Mouse (Mus musculus) testis, adult 2 months (tissue): ENCODE data around the gene Fam131c.

Experiments used
- CTCF ChIP-seq: fragments of 200-500 bp; IDR thresholded peaks from 2 replicates; pipeline ENCODE4 v1.5.1; 2012; ENCODE audit warnings: low read depth, mild to moderate bottlenecking, inconsistent platforms, low read length, moderate library complexity; ENCODE audit not compliant: control insufficient read depth, insufficient read depth, insufficient replicate concordance
- POLR2A ChIP-seq: fragments of 200-500 bp; IDR thresholded peaks from 2 replicates; pipeline ENCODE4 v1.6.1; 2012; ENCODE audit warnings: low read depth, mild to moderate bottlenecking, inconsistent platforms, low read length, moderate library complexity; ENCODE audit not compliant: control insufficient read depth

DNA sequence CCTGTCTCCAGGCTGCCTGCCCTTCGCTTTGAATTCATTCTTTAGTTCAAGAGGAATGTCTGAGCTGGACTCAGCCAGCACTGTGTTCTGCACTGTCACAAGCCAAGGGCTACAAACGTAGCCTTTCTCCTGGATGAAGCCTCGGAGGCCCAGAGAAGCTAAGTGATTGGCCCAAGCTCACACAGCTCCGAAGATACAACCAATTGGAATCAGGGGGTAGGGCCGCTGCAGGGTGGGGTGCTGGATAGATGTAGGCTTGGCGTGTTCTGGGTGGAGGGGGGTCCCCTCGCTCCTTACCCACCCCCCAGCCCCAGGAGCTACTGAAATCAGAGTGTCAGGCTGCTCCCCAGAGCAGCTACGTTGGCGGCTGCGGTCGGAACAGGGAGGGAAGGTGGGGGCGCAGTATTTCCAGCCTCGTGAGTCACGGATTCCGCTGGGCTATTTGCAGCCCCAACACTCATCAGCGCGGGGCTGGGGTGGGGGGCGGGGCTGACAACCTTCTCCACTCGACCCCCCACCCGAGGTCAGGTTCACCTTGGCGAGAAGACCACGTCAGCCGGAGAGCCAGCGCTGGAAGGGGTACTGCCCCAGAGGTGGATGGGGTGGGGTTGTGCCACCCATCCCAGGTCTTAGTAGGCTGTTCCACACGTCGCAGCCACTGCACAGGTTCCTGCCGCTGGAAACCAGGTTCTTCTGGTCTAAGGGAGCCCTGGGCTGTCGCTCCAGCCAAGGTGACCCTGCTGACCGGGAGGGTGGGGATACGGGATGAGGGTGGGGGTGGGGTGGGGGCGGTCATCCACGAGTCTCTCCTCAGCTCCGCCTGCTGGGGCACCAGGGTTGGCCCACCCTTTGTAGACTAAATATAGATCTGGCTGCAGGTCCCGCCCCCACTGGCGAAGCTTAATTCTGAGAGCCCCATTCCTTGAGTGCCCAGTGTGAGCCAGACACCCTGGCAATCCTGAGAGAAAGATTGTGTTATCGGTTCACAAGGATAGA is 57.8 kb downstream of the Fam131c start:
- no peak for TF ChIP-seq POLR2A
- TF ChIP-seq CTCF: no peak
